Mouse (Mus musculus): ENCODE results near the gene Il21r.

Il21r gene

DNA sequence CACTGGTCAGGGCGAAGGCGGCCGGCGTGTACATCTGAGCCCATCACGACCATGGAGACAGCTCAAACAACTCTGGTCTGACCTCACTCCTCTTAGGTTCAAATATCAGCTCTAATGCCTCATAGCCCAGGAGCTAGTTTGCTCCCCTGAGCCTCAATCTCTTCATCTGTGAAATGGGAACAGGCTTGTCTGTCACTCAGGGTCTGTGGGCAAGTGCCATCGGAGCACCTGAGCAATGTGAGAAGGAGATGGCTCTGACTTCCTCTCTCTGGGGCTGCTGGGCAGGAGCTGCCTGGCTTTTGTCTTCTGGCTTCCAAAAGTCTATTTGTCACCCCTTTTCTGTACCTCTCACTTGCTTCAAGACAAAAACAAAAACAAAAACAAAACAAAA is 2.0 kb upstream of the Il21r start:
- DNase-seq (ENCODE audit: low read depth, low spot score), result no peak

DNA sequence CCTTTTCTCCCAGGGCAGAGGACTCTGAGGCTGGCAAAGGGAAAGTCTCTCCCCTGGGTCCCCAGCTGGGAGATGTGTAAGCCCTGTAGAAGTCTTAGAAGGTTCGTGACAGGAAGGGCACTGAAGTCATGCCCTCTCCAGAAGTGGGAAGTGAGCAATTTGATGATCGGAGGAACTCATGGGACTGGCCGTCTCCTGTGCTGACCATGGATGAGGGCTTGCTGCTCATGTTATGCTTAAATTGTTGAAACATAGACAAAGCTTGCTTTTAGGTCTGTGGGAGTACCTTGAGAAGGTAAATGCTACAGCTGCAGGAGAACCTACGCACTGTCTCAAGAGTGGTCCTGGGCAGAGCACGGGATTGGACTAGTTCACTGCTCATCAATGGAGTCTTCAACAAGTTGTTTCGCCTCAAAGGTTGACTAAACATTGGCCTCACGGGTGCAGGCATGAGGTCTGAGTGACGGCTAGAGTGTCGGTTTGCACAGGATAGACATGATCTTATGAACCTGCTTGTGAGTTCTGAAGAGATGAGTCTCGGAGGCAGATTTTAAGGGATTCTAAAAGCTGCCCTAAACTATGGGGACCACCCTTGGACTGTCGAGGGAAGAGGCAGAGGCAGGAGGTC is 1.3 kb upstream of the Il21r start:
- no peak for DNase-seq (ENCODE audit: low read depth, low spot score)

DNA sequence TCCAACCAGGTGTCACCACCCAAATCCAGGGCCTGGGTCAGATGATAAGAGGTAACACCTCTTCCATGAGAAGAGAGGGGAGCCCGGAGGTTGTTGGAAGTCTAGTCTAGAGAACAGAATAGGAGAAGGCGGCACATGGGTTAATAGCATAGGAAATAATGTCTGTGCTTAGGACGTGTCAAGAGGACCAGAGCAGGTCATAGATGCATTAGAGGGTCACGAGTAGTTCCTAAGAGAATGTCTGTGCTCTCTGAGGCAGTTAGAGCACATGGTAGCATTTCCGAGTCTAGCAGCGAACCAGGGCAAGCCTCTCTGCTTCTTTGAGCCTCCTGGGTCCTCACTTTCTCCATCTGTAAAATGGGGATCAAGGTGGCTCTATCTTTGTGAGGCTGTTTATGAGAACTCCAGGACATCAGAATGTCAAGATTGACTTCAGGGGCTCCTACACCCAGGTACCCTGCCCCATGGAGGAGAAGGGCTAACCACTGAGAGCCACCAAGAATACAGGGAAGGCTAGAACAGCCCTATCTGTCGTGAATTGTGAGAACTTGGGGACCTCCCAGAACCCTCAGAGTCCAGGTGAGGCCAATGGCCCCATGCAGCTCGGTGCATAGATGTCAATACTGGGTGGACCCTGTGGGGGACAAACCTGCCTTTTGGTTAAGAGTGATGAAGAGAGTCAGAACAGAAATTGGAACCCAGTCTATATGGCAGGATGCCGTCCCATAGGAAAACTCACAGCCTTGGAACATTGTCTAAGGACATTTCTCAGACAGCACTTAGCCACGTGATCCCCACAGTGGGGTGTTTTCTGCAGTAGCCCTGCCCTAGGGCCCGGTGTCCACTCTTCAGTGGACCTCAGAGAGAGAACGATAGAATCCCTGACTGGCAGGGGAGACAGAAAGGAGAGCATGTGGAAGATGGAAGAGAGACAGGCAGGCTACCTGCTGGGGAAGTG is 1.4 kb downstream of the Il21r start:
- no peak for DNase-seq (ENCODE audit: low read depth, low spot score)

DNA sequence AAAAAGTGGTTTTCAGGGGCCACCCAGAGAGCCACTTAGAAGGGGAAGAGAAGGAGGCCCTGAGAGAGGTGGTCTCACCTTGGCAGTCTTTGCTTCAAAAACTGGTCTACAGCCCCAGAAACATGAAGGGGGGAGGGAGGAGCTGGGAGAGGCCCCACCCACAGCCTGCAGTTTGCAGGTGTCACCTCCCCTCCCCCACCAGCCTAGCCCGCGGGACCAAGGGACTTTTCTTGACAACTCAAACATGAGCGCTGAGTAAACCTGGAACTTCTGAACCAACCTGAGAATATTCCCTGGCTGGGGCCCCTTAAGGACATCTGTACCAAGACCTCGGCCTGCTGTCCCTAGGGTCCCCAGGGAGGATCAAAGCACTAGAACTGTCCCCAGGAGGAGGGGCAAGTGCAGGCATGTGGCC is 2.5 kb downstream of the Il21r start:
- no peak for DNase-seq (ENCODE audit: low read depth, low spot score)

- DNase-seq (ENCODE audit: low read depth, low spot score), result no peak
Measured at GRCm38 (mm10) chr7:125606265-125607164, 3.3 kb downstream of the Il21r start.

DNA sequence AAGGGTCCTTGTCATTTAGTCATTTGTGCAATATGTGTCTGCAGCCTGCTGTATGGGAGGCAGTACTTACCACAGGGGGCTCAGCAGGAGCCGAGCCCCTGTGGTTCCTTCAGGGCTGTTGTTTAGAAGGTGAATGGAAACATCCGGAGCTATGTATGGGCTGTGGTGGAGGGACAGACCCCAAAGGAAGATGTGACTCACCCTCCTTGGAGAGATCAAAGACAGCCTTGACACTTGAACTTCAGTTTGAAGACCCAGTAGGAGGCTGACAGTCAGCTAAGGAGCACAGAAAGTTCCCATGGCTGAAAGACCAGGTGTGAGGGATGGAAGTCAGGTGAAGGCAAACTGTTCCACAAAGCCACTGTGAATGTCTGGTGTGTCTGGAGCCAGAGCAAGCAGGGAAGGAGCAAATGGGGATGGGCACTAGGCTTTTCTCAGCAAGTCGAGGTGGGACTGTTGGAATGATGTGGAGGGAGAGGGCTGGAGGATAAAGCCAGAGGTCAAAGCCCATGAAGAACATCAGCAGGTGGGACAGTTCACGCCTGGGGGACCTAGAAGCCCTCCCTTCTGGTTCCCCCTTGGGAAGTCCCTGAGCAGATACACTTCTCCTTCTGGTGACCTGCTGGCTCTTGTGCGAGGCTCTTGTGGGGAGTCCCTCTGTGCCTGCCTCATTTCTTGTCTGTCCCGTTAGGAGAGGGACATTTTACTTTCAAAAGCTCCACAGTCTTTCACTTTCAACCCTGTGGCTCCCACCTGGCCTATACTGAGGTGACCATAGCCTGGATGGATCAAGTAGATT is 4.4 kb downstream of the Il21r start:
- DNase-seq (ENCODE audit: low read depth, low spot score), result no peak

DNA sequence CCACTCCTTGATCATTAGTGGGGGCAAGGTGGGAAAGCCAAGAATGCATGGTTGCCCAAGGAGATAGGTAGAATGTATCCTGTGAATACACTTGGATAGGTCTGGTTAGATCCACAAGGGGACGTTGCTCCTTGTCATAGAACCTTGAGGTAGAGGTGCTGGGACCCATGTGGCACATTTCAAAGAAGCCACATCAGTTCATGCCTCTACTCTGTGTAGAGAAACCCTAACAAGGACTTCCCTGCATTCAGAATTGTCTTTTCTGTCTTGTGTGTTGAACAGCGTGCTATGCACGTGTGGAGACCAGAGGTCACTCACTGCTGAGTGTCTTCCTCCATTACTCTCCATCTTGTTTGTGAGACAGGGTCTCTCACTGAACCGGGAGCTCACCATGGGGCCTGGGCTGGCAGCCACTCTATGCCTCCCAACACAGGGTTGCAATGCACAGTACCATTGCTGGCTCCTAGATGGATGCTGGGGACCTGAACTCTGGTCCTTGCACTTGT is 5.0 kb downstream of the Il21r start:
- no peak for DNase-seq (ENCODE audit: low read depth, low spot score)

- DNase-seq (ENCODE audit: low read depth, low spot score), result no peak
Measured at GRCm38 (mm10) chr7:125613579-125613978, 10.3 kb downstream of the Il21r start.

GRCm38 (mm10) chr7:125615453-125615852 is 12.2 kb downstream of the Il21r start:
- DNase-seq (ENCODE audit: low read depth, low spot score), result no peak

DNA sequence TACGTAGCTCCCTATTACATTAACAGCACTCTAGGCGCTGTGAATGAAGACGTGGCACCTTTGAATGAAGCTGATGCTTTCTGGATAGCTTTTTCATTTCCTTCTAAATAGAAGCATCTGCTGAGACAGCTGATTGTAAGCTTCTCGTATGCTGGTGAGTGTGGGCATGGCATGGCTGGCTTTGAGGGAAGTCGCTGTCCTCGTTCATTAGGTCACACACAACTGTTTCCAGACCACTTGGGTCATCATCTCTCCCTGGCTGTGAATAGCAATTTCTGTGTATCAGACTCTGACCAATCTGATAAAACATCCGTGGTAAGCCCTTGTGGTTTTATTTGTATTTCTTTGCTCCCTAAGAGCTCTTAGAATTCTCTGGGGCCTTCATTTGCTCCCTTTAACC is 14.8 kb downstream of the Il21r start:
- no peak for DNase-seq (ENCODE audit: low read depth, low spot score)

DNA sequence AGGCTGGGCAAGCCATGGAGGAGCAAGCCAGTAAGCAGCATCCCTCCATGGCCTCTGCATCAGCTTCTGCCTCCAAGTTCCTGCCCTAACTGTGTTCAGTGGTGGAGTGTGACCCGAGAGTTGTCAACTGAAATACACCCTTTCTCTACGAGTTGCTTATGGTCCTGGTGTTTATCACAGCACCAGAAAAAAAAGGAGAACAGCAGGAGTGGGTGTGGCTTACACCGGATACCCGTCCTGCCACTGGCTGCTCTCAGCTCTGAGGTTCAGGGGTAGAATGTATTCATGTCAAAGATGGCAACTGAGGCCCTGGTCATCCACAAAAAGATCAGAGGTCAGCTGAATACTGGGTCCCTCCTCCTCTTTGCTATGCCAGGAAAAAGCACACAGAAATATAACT is 16.8 kb downstream of the Il21r start:
- DNase-seq (ENCODE audit: low read depth, low spot score), result no peak

GRCm38 (mm10) chr7:125622741-125623685 is 19.8 kb downstream of the Il21r start:
- DNase-seq (ENCODE audit: low read depth, low spot score), result no peak

DNA sequence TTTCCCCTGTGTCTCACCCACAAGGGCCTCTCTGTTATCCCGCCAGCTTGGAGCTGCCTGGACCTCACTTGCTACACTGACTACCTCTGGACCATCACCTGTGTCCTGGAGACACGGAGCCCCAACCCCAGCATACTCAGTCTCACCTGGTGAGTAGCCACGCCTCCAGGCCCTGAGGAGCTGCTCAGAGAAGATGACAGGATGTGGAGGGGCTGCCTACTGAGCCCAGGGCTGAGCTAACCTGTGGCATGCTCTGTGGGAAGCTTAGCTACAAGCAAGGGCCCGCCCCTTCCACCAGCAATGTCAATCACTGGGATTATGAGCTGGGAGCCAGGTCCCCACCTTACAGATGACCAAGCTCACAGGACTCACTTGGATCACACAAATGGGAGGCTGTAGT is 22.0 kb downstream of the Il21r start:
- no peak for DNase-seq (ENCODE audit: low read depth, low spot score)

- DNase-seq (ENCODE audit: low read depth, low spot score), result no peak
Measured at GRCm38 (mm10) chr7:125625829-125626228, 22.6 kb downstream of the Il21r start.

GRCm38 (mm10) chr7:125630317-125630716 is 27.1 kb downstream of the Il21r start:
- DNase-seq (ENCODE audit: low read depth, low spot score), result no peak

- DNase-seq (ENCODE audit: low read depth, low spot score), result no peak
Measured at GRCm38 (mm10) chr7:125630989-125631388, 27.8 kb downstream of the Il21r start.

DNA sequence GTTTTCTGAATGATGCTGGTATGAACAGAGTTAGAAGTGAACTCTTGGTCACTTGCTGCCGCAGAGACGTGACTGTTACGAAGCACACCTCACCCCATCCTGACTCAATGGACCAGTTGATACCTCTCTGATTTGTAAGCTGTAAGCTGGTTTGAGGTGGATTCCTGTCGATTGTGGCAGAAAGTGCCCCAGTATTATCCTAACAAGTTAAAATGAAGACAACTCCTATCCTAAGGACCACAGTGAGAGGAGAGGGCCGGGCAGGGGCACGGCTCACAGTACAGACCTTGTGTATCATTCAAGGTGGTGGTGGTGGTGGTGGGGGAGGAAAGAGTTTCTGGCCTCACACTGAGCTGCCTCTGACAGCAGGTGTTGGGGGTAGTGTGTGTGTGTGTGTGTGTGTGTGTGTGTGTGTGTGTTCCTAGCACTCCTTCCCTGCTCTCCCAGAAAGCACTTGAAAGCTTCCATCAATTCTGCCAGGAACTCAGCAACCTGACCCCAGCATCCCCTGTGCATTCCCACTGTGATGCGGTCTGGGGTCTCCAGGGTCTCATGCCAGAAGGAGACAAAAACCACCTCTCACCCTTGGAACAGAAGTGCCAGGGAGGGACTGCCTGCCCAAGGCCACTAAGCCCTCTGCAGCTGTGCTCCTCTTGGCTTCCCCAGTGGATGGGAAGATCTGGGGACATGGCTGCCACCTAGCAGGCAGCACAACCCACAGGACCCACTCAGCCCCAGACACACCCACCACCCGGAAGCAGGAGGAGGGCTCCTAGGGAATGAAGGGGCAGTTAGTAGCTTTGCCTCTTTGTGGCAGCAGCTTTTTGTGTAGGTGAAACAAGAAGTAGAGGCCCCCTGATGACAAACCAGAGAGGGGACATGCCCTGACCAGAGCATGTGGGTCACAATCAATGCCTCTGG is 34.3 kb downstream of the Il21r start:
- DNase-seq (ENCODE audit: low read depth, low spot score), result no peak

DNA sequence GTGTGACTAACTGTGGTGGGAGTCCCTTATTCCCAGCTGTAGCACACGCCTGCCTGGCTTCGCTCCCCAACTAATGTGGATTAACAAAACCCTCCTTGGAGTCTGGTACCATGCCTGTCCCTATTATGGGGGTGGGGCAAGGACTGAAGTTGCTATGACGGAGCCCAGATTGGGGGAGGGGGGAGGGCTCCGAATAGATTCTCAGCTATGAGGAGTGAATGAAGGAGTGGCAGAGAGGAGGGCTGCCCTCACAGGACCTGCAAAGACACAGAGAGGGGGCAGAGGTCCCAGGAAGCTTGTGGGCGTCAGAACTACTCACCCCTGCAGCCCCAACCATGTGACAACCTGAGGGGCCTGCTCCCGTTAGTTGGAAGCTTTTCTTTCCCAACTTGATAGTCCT is 35.1 kb downstream of the Il21r start:
- DNase-seq (ENCODE audit: low read depth, low spot score), result no peak
